Mouse (Mus musculus) liver, embryonic 14.5 days (tissue): Measurements from ENCODE around the gene Apobec1.

Source experiments
- CTCF ChIP-seq: IDR thresholded peaks from 2 replicates; pipeline ENCODE4 v1.5.1; 2016; ENCODE audit warnings: antibody characterized with exemption, low read depth, control low read depth
- EP300 ChIP-seq: IDR thresholded peaks from 2 replicates; pipeline ENCODE4 v1.6.1; 2016; ENCODE audit warnings: antibody characterized with exemption, low read depth

DNA sequence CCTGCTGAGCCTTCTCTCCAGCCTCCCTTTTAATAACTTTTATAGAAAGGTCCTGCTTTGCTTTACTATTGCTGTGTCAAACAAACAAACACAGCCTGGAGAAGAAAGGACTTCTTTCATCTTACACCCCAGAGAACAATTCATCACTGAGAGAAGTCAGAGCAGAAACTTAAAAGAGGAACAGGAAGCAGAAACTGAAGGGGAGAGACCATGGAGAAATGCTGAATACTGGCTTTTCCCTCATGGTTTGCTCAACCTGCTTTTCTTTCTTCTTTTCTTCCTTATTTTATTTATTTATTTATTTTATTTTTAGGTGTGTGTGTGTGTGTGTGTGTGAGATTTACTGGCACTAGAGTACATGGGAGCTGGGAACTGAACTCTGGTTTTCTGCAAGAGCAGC, 2.0 kb upstream of the Apobec1 start:
- TF ChIP-seq EP300 (no peak), CTCF (no peak)
